Mouse (Mus musculus): Measurements from ENCODE around the gene Zfyve21.

Gene Zfyve21

DNA sequence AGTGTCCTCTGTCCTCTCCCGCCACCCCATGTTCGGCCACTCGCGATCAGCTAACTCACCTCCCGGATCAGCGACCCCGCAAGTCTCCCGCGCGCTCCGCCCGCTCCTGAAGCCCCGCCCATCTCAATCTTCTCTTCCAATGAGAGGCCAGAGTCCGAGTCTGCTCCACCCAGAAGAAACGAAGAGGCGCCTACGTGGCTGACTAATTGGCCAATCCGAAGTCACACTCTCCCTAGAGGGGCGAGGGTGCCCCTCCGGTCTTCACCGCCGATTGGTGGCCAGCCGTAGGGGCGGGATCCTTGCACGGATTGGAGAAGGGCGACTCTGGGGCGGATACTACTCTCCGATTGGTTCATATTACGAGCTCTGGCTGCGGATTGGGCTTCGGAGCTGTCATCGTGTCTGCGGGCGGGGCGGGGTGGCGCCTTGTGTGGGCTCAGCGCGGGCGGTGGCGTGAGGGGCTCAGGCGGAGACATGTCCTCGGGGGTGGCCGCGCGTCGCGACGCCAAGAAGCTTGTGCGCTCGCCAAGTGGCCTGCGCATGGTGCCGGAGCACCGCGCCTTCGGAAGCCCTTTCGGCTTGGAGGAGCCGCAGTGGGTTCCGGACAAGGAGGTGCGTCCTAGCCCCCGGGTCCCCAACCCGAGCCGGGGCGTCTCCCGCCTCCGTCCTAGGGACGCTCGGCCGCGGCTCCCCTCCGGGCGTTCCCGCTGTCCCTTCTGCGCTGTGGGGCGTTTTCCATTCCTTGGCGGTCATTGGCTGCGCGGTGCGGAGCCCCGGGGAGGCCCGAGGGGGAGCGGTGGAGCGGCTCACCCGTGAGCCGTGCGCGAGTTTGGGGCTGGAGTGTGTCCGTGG lies at the start of gene Zfyve21, which contains the start of gene Xrcc3:
TSS of gene Zfyve21 (plus strand) at position 405 of the 852 bp plus-strand sequence.
TSS of gene Xrcc3 (minus strand) at position 108 of the 852 bp plus-strand sequence.
- DNase-seq (ENCODE audit: inconsistent ontology term) = peak; percentile 100

DNA sequence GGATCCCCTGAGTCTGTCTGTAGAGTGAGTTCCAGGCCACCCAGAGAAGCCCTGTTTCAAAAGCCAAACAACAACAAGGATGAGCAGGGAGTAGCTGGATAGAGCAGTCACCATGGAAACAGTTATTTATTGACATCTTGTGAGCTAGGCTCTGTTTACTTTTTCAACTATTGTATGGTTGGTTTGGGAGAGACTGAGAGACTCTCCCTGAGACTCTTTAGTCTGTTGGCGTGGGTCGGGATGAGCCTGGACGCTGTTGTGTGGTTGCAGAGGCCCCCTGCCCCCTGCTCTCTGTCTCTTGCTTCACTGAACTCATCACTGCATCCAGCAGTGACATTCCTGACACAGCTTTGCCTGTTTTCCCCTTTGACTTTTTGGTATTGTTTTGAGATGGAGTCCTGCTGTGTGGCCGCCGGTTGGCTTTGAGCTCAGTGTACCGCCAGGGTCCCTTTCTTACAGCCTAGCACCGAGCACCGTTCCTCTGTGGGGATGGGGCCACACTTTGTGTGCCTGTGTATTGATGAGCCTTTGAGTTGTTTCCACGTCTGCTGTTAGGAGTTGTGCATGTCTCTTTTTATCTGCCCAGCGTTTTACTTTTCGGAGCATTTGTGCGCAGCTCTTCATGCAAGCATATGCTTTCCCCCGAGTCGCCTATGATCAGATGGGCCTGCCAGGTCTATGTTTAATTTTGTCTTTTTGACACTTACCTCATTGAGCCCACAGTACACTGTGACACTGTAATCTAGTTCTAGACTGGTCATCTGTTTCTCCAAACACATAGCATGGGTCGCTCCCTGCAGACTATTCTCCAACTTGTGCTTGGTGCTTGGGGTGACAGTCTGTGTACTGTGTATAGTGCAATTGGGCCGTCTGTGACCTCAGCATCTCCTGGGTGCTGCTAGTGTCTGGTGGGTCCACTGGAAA lies 47.4 kb upstream of the Zfyve21 start:
- peak; percentile 72 for DNase-seq (ENCODE audit: inconsistent ontology term)

DNA sequence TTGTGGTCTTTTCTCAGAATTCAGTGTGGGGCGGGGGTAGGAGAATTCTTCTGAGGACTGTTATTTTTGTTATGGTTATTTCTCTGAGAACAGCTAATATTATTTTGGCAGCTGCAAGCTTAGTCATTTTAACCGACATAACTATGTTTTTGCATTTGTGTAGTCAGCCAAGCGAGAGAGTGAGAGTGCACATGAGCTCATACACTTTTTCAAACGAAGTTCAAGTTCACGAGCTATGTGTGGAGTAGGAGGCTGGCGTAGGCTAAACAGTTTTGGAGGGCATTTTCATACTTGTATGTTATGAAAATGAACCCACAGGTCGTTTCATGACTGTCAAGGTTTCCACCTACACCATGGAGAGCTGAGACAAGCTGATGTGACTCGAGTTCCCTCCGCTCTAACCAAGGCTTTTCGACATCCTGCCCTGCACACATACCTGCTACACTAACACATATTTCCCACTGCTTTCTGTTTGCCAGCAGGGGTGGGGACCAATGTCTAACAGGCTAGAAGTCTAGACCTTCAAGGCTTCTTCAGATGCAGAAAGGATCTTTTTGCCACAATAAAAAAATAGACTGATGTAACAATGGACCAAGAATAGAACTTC lies 45.5 kb upstream of the Zfyve21 start:
- peak; percentile 52 for DNase-seq (ENCODE audit: inconsistent ontology term)

DNA sequence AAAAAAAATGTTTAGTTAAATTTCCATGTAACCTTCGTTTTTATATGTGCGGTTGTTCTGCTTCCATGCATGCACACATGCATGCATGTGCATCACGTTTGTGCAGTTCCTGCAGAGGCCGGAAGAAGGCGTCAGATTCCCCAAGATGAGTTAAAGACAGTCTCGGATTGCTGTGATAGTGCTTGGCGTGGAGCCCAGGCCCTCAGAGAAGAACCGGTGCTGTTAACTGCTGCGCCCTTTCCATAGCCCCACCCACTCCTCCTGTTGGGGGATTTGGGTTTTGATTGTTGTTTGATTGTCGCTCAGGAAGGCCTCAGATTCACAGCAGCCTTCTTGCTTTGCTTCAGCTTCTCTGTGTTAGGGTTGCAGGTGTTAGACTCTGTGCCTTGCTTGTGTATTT lies 44.7 kb upstream of the Zfyve21 start:
- peak; percentile 44 for DNase-seq (ENCODE audit: inconsistent ontology term)

DNA sequence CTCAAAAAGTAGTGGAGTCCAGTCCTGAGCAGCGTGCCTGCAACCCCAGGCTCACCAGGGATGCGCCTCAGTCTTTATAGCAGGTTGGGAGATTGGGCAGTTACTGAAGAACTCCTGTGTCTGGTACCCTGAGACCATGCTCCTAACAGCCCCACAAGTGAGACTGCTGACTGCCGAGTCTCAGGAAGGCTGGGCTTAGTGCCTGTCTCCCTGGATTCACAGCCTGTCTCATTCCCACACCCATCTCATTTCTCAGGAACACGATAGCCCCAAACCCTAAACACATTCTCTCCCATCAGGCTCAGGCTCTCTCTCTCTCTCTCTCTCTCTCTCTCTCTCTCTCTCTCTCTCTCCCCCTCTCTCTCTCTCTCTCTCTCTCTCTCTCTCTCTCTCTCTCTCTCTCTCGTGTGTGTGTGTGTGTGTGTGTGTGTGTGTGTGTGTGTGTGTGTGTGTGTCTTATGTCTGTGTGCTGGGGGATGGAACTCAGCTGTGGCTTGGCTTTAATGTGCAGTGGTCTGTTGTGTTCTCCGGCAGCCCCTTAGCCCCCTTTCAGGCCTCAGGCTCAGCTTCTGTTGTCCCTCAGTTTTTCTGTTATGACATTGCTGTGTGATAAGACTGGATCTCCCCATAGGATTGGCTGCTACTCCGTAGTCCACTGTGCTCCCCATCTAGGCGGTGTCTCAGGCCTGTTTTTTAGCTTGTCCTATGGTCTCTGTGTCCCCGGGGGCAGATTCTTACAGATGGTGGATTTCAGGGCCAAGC lies 44.0 kb upstream of the Zfyve21 start:
- no peak for DNase-seq (ENCODE audit: inconsistent ontology term)

DNA sequence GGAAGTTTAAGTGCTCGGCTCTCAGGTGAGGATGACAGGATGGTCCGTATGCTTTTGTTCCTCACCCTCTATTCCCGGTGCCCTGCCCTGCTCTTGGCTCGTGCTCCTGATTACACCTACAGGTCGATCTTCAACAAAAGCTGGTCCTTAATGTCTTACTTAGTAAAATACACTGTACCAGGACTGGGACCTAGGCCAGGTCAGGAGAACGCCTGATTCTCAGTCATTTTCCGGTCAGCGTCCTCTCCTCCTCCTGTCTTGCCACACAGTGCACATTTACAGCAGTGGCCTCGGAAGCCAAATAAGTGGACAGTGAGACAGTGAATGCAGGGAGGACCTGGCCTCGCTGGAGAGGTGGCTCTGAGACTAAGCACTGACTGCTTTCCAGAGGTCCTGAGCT lies 43.3 kb upstream of the Zfyve21 start:
- DNase-seq (ENCODE audit: inconsistent ontology term) = no peak

DNA sequence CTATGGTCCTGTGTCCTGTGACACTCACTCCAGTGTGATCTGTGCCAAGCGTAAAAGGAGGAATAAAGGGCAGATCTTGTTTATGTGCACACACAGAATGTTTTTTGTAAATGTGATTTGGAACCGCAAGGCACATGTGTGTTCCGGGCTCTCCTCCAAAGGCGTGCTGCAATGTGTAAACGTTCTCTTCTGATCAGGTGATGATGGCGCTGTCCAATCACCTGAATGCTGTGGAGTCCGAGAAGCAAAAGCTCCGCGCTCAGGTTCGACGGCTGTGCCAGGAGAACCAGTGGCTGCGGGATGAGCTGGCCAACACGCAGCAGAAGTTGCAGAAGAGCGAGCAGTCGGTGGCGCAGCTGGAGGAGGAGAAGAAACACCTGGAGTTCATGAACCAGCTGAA lies 39.8 kb upstream of the Zfyve21 start:
- DNase-seq (ENCODE audit: inconsistent ontology term) = no peak

DNA sequence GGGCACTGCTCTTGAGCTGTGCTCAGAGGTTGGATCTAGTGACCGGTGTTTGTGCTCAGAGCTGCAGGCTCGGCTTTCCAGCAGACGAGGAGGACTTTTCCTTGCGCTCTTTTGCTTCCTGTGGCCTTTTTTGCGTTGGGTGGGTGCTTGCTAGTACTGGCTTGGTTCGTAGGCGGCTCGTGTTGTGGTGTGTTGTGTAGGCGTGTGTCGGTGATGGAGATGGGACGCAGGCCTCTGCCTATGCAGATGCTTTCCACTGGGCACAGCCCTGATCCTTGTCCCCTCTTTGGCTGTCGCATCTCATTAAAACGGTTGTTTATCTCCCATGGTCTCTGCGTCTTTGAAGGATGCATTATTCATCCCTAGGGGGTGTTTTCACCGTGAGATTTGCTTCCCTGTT lies 39.1 kb upstream of the Zfyve21 start:
- DNase-seq (ENCODE audit: inconsistent ontology term) = no peak

DNA sequence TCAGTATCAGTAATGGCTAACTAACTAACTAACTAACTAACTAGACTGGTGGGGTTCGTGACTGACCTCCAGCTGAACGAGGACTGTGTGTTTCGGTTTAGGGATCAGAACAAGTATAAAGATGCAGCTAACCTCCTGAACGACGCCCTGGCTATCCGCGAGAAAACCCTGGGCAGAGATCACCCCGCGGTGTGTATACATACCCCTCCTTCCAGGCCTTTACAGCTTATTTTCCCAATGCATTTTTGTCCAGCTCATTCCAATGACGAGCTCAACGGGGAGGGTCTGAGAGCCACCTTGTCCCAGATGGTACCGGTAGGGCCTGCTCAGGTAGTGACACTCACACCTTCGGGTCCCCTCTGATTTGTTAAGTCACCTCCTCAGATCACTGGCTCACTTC lies 36.1 kb upstream of the Zfyve21 start:
- DNase-seq (ENCODE audit: inconsistent ontology term) = no peak

DNA sequence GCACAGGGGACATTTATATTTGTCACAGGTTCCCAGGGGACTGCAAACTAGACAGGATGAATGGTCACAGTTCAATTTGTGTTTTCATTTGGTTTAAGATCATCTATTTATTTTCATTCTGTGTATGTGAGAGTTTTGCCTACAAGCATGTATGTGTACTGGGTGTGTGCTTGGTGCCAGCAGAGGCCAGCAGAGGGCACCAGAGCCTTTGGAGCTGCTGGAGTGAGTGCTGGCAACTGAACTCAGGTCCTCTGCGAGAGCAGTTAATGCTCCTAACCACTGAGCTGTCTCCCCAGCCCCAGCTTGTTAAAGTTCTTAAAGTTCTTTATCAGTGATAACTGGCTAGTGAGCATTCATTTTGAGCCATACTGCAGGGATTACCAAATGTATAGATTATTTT lies 34.4 kb upstream of the Zfyve21 start:
- DNase-seq (ENCODE audit: inconsistent ontology term) = no peak

DNA sequence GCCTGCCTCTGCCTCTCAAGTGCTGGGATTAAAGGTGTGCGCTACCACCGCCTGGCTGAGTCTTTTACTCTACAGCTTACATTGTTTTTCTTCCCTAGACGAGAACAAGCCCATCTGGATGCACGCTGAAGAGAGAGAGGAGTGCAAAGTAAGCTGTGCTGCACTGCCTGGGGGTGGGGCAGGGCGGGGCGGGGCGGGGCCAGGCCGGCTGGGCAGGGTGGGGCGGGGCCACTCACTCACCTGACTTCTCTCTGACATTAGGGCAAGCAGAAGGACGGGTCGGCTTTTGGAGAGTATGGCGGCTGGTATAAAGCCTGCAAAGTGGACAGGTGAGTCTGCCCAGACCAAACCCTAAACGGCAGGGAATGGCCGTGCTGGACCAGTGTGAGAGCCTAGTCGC lies 28.8 kb upstream of the Zfyve21 start:
- no peak for DNase-seq (ENCODE audit: inconsistent ontology term)

DNA sequence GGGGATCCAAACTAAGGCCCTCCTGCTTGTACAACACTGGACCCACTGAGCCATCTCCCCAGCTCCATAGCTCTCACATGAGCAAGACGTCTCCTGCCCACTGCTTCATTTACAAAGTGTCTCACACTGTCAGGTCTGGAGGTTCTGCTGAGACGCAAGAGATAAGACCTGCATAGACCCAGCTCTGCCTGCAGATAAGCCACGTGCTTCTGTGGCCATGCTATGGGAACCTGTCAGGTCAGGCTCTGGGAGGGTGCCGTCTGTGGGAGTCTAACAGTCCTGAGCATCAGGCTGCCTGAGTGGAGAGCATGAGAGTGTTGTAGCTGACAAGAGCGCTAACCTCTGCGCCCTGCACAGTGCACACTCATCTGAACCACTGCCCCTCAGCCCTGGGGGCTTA lies 27.0 kb upstream of the Zfyve21 start:
- no peak for DNase-seq (ENCODE audit: inconsistent ontology term)

DNA sequence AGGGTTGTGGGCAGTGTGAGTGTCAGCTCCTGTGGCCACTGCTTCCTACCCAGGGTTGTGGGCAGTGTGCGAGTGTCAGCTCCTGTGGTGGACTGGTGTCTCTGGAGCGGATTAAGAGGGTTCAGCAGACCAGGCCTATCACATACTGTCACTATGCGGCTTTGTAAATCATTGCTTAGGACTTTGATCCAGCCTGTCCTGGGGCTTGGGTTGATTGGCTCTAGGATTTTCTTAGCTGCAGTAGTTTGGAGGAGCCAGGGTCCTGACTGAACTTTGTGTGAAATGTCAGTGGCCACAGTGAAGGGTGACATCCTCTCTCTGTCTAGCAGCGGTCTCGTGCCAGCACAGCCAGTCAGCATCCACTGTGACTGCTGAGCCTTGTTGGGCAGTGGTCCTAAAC lies 23.9 kb upstream of the Zfyve21 start:
- no peak for DNase-seq (ENCODE audit: inconsistent ontology term)

DNA sequence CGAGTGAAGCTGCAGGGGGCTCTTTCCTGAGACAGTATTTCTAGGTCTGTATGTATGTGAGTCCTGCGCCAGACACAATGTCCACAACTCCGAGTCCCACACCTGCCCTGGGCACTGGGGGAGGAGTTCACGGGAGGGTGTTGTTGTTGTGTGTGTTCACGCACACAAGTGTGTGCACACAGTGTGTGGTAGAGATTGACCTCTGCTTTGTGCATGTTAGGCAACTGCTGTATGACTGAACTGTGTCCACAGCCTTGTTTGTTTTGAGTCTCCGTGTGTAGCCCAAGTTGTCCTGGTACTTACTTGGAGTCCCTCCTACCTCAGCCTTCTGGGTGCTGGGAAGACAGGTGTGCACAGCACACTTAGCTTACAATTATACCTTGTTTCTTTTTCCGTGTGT lies 23.3 kb upstream of the Zfyve21 start:
- no peak for DNase-seq (ENCODE audit: inconsistent ontology term)

DNA sequence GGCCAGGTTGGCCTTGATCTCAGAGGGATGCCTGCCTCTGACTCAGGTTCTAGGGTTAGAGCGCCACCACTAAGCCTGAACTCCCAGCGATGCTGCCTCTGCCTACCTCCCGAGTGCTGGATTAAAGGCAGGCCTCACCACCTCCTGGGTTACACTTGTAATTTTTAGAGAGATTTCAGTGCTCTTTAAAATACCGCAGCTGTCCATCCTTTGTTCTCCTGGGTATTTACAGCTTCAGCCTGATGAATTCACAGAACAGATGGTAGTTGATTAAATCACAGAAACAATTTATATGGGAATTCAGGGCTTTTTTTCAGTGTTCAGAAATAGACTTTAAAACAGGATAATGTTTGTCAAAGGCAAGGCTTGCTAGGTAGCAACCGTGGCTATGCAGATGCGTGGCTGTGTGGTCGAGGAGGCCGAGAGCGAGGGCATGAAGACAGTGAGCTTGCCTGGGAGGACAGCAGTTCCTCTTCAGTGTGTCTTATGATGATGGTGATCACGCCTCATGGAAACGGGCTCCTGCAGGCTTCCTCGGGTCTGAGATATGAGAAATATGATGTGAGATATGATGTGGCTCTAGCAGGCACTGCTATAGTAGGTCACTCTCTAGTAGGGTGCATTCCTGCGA lies 22.4 kb upstream of the Zfyve21 start:
- no peak for DNase-seq (ENCODE audit: inconsistent ontology term)

DNA sequence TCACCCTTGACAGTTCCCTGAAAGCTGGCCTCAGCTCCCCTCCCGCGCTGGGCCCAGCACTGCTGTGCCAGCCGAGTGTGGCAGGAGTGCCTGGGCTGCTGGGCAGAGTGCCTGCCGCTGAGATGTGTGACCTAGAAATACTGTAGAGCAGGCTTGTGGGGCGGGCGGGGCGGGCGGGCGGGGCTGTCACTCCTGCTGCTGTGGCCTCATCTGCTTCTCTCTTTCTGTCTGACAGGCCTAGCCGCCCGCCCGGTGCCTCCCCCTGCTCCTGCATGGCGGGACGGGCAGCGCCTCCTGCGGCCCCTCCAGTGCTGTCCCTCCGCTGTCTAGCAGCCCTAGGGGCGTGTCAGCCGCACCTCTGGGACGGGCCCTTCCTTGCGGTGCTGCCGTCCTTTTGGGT lies 19.9 kb upstream of the Zfyve21 start:
- DNase-seq (ENCODE audit: inconsistent ontology term) = peak; percentile 58

DNA sequence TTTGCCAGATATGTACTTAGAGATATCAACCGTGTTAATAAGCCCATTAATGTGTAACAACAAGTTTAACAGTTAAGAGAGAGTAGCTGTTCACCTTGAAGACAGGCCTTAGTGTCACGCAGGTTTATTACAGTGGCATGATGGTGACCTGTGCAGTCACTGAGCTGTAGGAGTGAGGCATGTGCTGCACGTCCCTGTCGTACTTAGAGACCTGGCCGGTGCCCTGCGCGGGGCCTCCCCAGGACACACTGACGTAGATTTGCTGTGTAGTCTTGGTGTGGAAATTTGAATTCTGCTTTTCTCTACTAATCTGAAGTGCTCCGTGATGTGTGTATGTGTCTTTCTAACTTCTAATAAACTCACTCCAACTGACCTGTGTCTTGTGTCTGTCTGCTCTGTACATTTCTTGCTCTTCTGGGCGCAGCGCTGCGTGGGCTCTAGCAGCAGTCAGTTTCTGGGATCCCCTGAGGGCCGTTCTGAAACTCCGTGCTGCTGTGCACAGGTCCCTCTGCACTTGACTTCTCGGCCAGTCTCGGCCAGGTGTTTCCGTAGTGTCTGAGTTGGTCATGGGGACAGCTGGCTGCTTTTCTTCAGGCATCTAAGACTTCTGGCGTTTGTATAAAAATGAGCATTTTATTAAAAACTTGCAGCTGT lies 19.3 kb upstream of the Zfyve21 start:
- DNase-seq (ENCODE audit: inconsistent ontology term) = no peak

DNA sequence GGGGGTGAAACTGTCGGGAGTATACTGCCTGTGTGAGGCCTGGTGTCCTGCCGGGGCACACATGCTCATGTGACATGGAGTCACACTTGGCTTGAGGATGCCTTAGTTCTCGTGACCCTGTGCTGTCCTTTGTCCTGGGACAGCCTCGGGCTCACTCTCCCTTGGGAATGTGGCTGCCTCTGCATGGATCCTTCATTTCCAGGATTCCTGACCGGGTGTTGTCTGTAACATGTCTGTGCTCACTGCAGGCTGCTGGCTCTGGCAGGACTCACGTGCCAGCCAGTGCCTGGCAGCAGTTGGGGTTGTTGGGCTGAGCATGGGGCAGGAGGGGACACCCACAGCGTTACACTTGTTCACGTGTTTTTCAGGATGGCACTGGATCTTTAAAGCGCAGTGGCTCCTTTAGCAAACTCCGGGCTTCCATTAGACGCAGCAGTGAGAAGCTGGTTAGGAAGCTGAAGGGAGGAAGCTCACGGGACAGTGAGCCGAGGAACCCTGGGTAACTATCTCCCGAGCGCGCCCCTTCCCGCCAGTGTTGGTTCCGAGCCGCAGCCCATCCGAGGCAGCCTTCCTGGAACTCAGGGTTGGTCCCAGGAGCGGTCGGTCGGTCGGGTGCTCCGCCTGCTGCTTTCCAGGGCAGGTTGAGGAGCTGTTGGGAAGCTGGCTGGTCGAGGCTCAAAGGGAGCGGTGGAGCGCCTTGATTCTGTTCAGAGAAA lies 18.6 kb upstream of the Zfyve21 start:
- peak; percentile 45 for DNase-seq (ENCODE audit: inconsistent ontology term)

DNA sequence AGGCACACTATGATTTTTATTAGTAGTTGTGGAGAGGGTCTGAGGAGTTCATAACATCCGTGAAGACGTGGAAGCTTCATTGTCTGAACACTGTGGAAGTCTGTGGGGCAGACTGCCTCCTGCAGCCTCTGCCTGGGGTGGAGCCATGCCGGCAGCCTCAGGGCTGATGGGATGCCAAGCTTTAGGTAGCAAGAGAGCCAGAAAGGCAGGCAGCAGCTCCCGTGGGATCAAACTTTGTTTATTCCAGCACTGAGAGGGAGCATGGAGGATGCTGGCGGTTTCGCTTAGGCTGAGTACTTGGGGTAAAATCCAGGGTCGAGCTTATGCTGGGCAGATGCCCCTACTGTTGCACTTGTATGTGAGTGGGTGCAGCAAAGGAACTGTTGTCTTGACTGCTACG lies 16.7 kb upstream of the Zfyve21 start:
- no peak for DNase-seq (ENCODE audit: inconsistent ontology term)

DNA sequence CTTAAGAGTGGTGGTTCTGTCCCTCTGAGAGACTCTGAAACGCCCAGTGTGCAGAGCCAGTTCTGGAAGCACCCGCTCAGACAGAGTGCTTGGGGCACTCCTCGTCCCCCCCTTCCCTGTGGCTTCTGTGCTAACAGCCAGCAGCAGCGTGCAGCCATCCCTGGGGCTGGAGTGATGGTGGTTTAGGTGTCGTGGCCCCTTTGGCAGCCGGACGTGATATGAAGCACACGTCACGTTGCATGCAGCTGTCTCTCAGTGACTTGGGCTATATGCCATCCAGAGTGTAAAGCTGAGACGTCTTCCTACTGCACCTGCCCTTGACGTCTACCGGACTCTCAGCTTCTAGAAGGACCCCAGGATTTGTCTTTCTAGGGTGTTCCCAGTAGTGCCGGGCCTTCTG lies 15.5 kb upstream of the Zfyve21 start:
- no peak for DNase-seq (ENCODE audit: inconsistent ontology term)

Data from Muller cell, postnatal 12 days (primary cell).